Mouse (Mus musculus) liver, embryonic 11.5 days (tissue): ENCODE results near the gene Trim60. TPM values are rescaled to one million over a fixed set of nuclear protein-coding genes. Genes with fewer than 3 reads are reported as not detected.

Experiments used
- ATAC-seq: fragments of 200-750 bp; cut with Nextera tagmentation; replicated peaks from 2 replicates; pipeline ENCODE4 v1.8.0; 2017; ENCODE audit warnings: moderate number of reproducible peaks, mild to moderate bottlenecking, moderate TSS enrichment, moderate library complexity; ENCODE audit not compliant: low FRiP score
- DNase-seq: peaks from one replicate; pipeline ENCODE4 v3.0.0-alpha.2; 2017; ENCODE audit warnings: low spot score
- H3K27ac ChIP-seq: fragments of 300-500 bp; sonication (generic); 2 replicates; pipeline ENCODE4 v1.5.1; 2014; ENCODE audit warnings: mild to moderate bottlenecking, low read depth, low read length, control low read depth
- H3K27me3 ChIP-seq: fragments of 300-500 bp; sonication (generic); replicated peaks from 2 replicates; pipeline ENCODE4 v1.6.1; 2014; ENCODE audit warnings: low read length, mixed read lengths; ENCODE audit not compliant: control insufficient read depth, insufficient read depth
- H3K36me3 ChIP-seq: fragments of 300-500 bp; sonication (generic); 2 replicates; pipeline ENCODE4 v1.6.1; 2014; ENCODE audit warnings: mild to moderate bottlenecking, low read length, moderate library complexity, mixed read lengths; ENCODE audit not compliant: control insufficient read depth, insufficient read depth
- H3K4me1 ChIP-seq: fragments of 300-500 bp; sonication (generic); replicated peaks from 2 replicates; pipeline ENCODE4 v1.6.1; 2014; ENCODE audit warnings: low read length, mixed read lengths; ENCODE audit not compliant: control insufficient read depth, insufficient read depth
- H3K4me2 ChIP-seq: fragments of 300-500 bp; sonication (generic); 2 replicates; pipeline ENCODE4 v1.6.1; 2014; ENCODE audit warnings: mild to moderate bottlenecking, control low read depth, moderate library complexity
- H3K4me3 ChIP-seq: fragments of 300-500 bp; sonication (generic); 2 replicates; pipeline ENCODE4 v1.5.1; 2014; ENCODE audit warnings: low read depth, low read length, control low read depth
- H3K9ac ChIP-seq: fragments of 300-500 bp; sonication (generic); 2 replicates; pipeline ENCODE4 v1.6.1; 2014; ENCODE audit warnings: low read depth, low read length, control low read depth
- H3K9me3 ChIP-seq: fragments of 300-500 bp; sonication (generic); 2 replicates; pipeline ENCODE4 v1.6.1; 2016; ENCODE audit warnings: low read length, inconsistent platforms, mixed read lengths; ENCODE audit not compliant: control insufficient read depth
- WGBS: fragments of 180-500 bp; shearing (Covaris S2); extraction: QIAGEN DNeasy Blood & Tissue Kit; methylation state at CpG from one replicate; pipeline ENCODE4 v1.1.7; 2014; 5-methylcytosine and 5-hydroxymethylcytosine counted together
- polyA plus RNA-seq: library from polyadenylated mRNA; unstranded; fragments of >200 nt; fragmentation: Nextera tagmentation; extraction: Ambion mirVana; gene quantifications from 2 replicates; pipeline ENCODE4 v1.2.1, GENCODE M21; 2014

Trim60 gene
- polyA plus RNA-seq, 1 experiment from 2014 or later = not detected

DNA sequence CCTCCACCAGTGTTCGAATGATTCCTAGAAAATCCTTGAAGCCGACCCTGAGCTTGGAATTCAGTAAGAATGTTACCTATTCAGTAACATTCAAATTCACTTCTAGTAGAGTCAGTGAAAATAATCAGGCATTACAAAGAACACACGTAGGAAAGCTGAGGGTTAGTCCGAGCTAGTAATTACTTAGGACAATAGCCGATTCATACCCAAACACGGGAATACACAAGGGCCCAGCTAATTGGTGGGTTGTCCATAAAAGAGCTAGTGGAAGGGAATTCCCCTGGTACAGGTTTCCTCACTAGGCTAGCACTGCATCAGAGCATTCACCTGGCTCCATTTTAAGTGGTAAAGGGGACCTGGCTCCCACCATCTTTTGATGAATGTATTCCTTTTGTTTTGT is 66.3 kb downstream of the Trim60 start:
- no peak for DNase-seq
- Histone ChIP-seq H3K36me3 (no peaks in the 10 kb centered on the region), H3K4me2 (no peak overlapping the region), H3K9me3 (no peaks in the 10 kb centered on the region), H3K9ac (no peak overlapping the region), H3K4me3 (no peak overlapping the region), H3K27ac (no peak overlapping the region), H3K27me3 (no peaks in the 10 kb centered on the region), H3K4me1 (no peaks in the 10 kb centered on the region)
- 92% methylated on average over 6 of the region's 6 CpGs for WGBS
- ATAC-seq = no peak

Other genes with a start within 250 kb of the Trim60 start
- gene Klhl2, start 168.6 kb downstream of the Trim60 start, polyA plus RNA-seq = 9.7 and 10.1 TPM in 2 replicates
- 25.0 and 28.0 TPM in 2 replicates for gene Tmem192, start 71.4 kb downstream of the Trim60 start, polyA plus RNA-seq
- gene Trim75, start 30.8 kb downstream of the Trim60 start, polyA plus RNA-seq = not detected in 2 replicates
- 0.15 TPM in 1 of 2 replicates, not detected in the other for gene Trim61, start 61 bp downstream of the Trim60 start, polyA plus RNA-seq
- gene Apela, start 18.8 kb upstream of the Trim60 start, polyA plus RNA-seq = 3.1 and 3.7 TPM in 2 replicates
- gene Gm10663, start 56.4 kb upstream of the Trim60 start, polyA plus RNA-seq = not detected in 2 replicates
- gene BC030870, start 111.0 kb upstream of the Trim60 start, polyA plus RNA-seq = not detected in 2 replicates